8 mouse cellular contexts compared by ENCODE assay signal in genomic region chr2:49719854-49720253, GRCm38 (mm10).
A peak's percentile ranks its signal among the peaks of the same experiment; 100 is the strongest.
DNase-seq lines count a peak whose midpoint lies in the region; ATAC-seq and TF ChIP-seq lines count a peak whose summit lies in the region.

No protein-coding gene starts in this region.

- no peaks in the 10 kb centered on the region for H3K27me3 ChIP-seq in heart, embryonic 16.5 days (ENCODE audit: control insufficient read depth, insufficient read depth, low read length)
- H3K27me3 ChIP-seq in hindbrain, embryonic 15.5 days, result no peaks in the 10 kb centered on the region
- no peaks in the 10 kb centered on the region for H3K27me3 ChIP-seq in neural tube, embryonic 12.5 days (replicated peaks)
- H3K27me3 ChIP-seq in liver, postnatal 0 days (ENCODE audit: insufficient read depth, low read length), result 0 out of 2 replicates have a peak, but pooled peaks cover 2% of the 10 kb centered on the region

- peak overlapping the region; percentile 40 for H3K9ac ChIP-seq in heart, embryonic 16.5 days (ENCODE audit: low read length)
- H3K9ac ChIP-seq in hindbrain, embryonic 15.5 days, result no peak overlapping the region
- peak overlapping the region; percentile 35; the same call in 1 of the 2 replicates for H3K9ac ChIP-seq in neural tube, embryonic 12.5 days
- no peak overlapping the region for H3K9ac ChIP-seq in liver, postnatal 0 days (replicated peaks)

- TF ChIP-seq EP300 in liver, postnatal 0 days (IDR thresholded peaks at IDR 0.05; ENCODE audit: low read depth), result no peak

- peaks cover 8% of the 10 kb centered on the region for H3K4me1 ChIP-seq in heart, embryonic 16.5 days (ENCODE audit: control insufficient read depth, insufficient read depth, low read length)
- peaks cover 56% of the 10 kb centered on the region for H3K4me1 ChIP-seq in hindbrain, embryonic 15.5 days (replicated peaks)
- H3K4me1 ChIP-seq in neural tube, embryonic 12.5 days, result peaks cover 51% of the 10 kb centered on the region
- H3K4me1 ChIP-seq in liver, postnatal 0 days (ENCODE audit: insufficient read depth), result no peaks in the 10 kb centered on the region

- no peak for ATAC-seq in heart, embryonic 16.5 days (replicated peaks; ENCODE audit: extremely low read depth, insufficient read depth, low FRiP score)
- peak; percentile 43; the same call in 1 of the 2 replicates for ATAC-seq in hindbrain, embryonic 15.5 days (ENCODE audit: low FRiP score, low read depth)
- peak; percentile 70 for ATAC-seq in neural tube, embryonic 12.5 days (ENCODE audit: low FRiP score, low read depth)
- no peak for ATAC-seq in liver, postnatal 0 days
- ATAC-seq in erythroblast, adult 5-6 weeks (replicated peaks; ENCODE audit: low FRiP score, poor library complexity, severe bottlenecking), result no peak

- H3K4me2 ChIP-seq in heart, embryonic 16.5 days (ENCODE audit: low read depth, low read length), result peak overlapping the region; percentile 49
- peak overlapping the region; percentile 6; the same call in 1 of the 2 replicates for H3K4me2 ChIP-seq in hindbrain, embryonic 15.5 days
- H3K4me2 ChIP-seq in neural tube, embryonic 12.5 days (replicated peaks), result peak overlapping the region; percentile 35
- no peak overlapping the region for H3K4me2 ChIP-seq in liver, postnatal 0 days (ENCODE audit: low read depth, low read length)

- no peak for DNase-seq in heart, postnatal 25 days (ENCODE audit: low spot score)
- DNase-seq in embryo, embryonic 11.5 days (ENCODE audit: low read depth, low spot score), result peak; percentile 49
- DNase-seq in liver, postnatal 0 days, result no peak
- no peak for DNase-seq in spleen, postnatal 36 days (ENCODE audit: low spot score in 2 of 2)

- WGBS in heart, embryonic 16.5 days, result 10% methylated on average over 6 of the region's 6 CpGs
- 4% methylated on average over 6 of the region's 6 CpGs for WGBS in hindbrain, embryonic 15.5 days
- WGBS in neural tube, embryonic 12.5 days, result 4% methylated on average over 6 of the region's 6 CpGs
- WGBS in liver, postnatal 0 days (ENCODE audit: insufficient replicate concordance), result 6% methylated on average over 6 of the region's 6 CpGs

- 0 out of 2 replicates have a peak overlapping the region, but pooled peaks have one; percentile 6 for H3K4me3 ChIP-seq in heart, embryonic 16.5 days (ENCODE audit: low read length)
- H3K4me3 ChIP-seq in hindbrain, embryonic 15.5 days, result no peak overlapping the region
- no peak overlapping the region for H3K4me3 ChIP-seq in neural tube, embryonic 12.5 days
- no peak overlapping the region for H3K4me3 ChIP-seq in liver, postnatal 0 days (ENCODE audit: low read depth, low read length)

- intact Hi-C loops in heart, postnatal 25 days (cut with DNase I), result no loop called here

- no peak for TF ChIP-seq CTCF in liver, postnatal 0 days (IDR thresholded peaks at IDR 0.05; ENCODE audit: low read depth)

- H3K27ac ChIP-seq in heart, embryonic 16.5 days (ENCODE audit: low read length), result peak overlapping the region; percentile 13; the same call in 1 of the 2 replicates
- H3K27ac ChIP-seq in hindbrain, embryonic 15.5 days (replicated peaks), result peak overlapping the region; percentile 63
- H3K27ac ChIP-seq in neural tube, embryonic 12.5 days, result peak overlapping the region; percentile 66
- H3K27ac ChIP-seq in liver, postnatal 0 days (ENCODE audit: low read depth), result no peak overlapping the region

- H3K9me3 ChIP-seq in heart, embryonic 16.5 days (replicated peaks; ENCODE audit: control insufficient read depth, low read length), result no peaks in the 10 kb centered on the region
- no peaks in the 10 kb centered on the region for H3K9me3 ChIP-seq in hindbrain, embryonic 15.5 days
- no peaks in the 10 kb centered on the region for H3K9me3 ChIP-seq in neural tube, embryonic 12.5 days
- no peaks in the 10 kb centered on the region for H3K9me3 ChIP-seq in liver, postnatal 0 days (ENCODE audit: low read length)

- H3K36me3 ChIP-seq in heart, embryonic 16.5 days (ENCODE audit: control insufficient read depth, insufficient read depth), result no peaks in the 10 kb centered on the region
- peaks cover 23% of the 10 kb centered on the region for H3K36me3 ChIP-seq in hindbrain, embryonic 15.5 days
- H3K36me3 ChIP-seq in neural tube, embryonic 12.5 days, result peaks cover 33% of the 10 kb centered on the region
- H3K36me3 ChIP-seq in liver, postnatal 0 days (replicated peaks; ENCODE audit: insufficient read depth, low read length), result no peaks in the 10 kb centered on the region

Comparison
In these comparisons a context has a peak if more than half of its experiments do, and no peak if none do; other contexts are left out.
1. ATAC-seq: peak in hindbrain, embryonic 15.5 days (single experiment) and neural tube, embryonic 12.5 days (single experiment); none in heart, embryonic 16.5 days (single experiment), liver, postnatal 0 days (single experiment) and erythroblast, adult 5-6 weeks (single experiment).
2. H3K9ac ChIP-seq: peak in heart, embryonic 16.5 days (single experiment) and neural tube, embryonic 12.5 days (single experiment); none in hindbrain, embryonic 15.5 days (single experiment) and liver, postnatal 0 days (single experiment).